Mouse (Mus musculus): ENCODE data around the gene Rasal2. TPM values are rescaled to one million over a fixed set of nuclear protein-coding genes. Genes with fewer than 3 reads are reported as not detected.
A peak's percentile ranks its signal among the peaks of the same experiment; 100 is the strongest.

Rasal2 gene
- polyA plus RNA-seq, 1 experiment from 2014 or later = 46.7 TPM

DNA sequence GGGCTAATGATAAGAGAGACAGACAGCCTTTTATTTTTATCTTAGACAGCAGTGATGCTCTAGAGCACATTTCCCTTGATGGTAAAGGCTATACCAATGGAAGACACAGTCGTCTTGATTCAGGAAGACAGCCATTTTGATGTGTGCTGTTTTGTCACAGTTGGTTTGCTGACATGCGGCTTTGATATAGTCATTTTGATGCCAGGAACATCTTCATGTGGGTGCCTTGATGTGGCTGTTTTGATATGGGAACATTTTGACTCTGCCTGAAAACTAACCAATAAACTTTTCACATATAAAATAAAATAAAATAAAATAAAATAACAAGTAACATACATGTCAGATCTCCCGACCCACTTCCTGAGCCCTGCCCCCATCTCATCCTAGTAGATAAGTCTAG is 16.0 kb upstream of the Rasal2 start:
- Histone ChIP-seq H3K36me3 (ENCODE audit: control insufficient read depth, insufficient read depth, low read length) (no peaks in the 10 kb centered on the region), H3K9ac (ENCODE audit: low read depth, low read length) (no peak overlapping the region), H3K4me2 (ENCODE audit: low read length) (no peak overlapping the region), H3K4me1 (ENCODE audit: control insufficient read depth, insufficient read depth, low read length) (no peaks in the 10 kb centered on the region), H3K4me3 (ENCODE audit: low read depth, low read length) (no peak overlapping the region), H3K27me3 (ENCODE audit: control insufficient read depth, insufficient read depth, low read depth, low read length) (no peaks in the 10 kb centered on the region), H3K9me3 (replicated peaks; ENCODE audit: control insufficient read depth, low read length, poor library complexity, severe bottlenecking) (no peaks in the 10 kb centered on the region), H3K27ac (ENCODE audit: low read length) (no peak overlapping the region)
- no peak for ATAC-seq
- WGBS = 92% methylated on average over 3 of the region's 3 CpGs

DNA sequence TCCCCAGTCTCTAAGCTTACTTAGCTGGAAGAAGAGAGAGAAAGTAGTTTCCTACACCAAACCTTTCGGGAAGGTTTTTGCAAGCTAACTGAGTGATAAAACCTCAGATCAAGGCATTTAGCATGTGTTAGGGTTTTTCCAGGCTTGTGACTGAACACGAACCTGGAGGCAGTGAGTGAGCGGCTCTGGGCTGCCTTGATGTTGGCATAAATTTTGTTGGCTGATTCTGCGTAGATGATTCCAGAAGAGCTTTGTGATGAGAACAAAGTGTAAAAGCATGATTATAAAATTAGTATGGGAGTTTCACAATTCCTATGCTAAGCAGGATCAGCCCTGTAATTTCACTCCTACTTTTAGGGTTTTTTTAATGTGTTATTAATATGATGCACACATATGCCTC is 15.2 kb upstream of the Rasal2 start:
- Histone ChIP-seq H3K4me2 (ENCODE audit: low read length) (no peak overlapping the region), H3K4me1 (ENCODE audit: control insufficient read depth, insufficient read depth, low read length) (no peaks in the 10 kb centered on the region), H3K4me3 (ENCODE audit: low read depth, low read length) (no peak overlapping the region), H3K27ac (ENCODE audit: low read length) (no peak overlapping the region), H3K27me3 (ENCODE audit: control insufficient read depth, insufficient read depth, low read depth, low read length) (no peaks in the 10 kb centered on the region), H3K36me3 (ENCODE audit: control insufficient read depth, insufficient read depth, low read length) (no peaks in the 10 kb centered on the region), H3K9ac (ENCODE audit: low read depth, low read length) (no peak overlapping the region), H3K9me3 (replicated peaks; ENCODE audit: control insufficient read depth, low read length, poor library complexity, severe bottlenecking) (no peaks in the 10 kb centered on the region)
- no peak for ATAC-seq
- WGBS = 96% methylated on average over 4 of the region's 4 CpGs

DNA sequence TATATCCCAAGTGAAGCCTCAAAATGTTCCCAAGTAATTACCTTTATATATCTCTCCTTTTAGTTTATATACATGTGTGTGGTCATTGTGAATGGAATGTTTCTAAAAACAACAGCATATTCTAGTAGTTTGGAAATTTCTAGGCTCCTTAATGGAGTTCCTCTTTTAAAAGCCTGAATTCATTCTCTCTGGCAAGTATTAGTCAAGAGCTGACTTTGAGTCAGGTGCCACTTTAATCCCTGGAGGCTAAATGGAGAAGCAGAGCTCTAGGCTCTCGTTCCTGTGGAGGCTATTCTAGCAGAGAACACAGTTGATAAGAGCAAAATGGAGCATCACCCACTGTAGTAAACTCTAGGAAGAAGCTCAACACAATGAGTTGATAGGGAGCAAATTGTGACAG is 14.5 kb upstream of the Rasal2 start:
- WGBS = 68% methylated on average over 1 of the region's 1 CpGs
- H3K4me3 ChIP-seq (ENCODE audit: low read depth, low read length) = no peak overlapping the region

DNA sequence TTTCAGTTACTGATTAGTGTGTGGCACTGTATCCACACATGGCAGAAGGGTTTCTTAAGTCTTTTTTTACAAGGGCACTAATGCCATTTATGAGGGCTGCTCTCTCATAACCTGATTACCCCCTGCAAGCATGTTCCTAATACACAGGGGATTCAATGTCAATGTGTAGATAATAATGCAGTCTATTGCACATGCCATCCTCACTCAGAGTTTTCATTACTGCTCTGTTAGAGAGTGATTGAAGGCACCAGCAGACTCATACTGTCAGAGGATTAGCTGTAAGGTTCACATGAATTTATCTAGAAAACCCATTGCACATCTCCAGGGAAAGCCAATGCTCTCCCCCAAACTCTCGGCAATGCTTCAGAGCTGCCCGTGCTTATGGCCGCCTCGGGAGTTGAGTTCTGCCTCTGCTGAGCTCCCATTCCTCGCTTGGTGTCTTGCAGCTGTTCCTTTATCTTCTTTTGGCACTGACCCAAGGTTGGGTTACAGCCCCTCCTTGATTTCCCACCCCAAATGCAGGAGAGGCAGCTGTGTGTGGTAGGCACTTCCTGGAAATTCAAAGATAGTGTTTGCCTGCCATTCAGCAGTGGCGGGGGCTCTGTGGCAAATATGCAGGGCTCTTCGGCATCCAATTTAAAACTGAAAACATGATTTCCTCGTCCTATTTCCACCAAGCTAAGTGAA is 13.5 kb upstream of the Rasal2 start:
- Histone ChIP-seq H3K9me3 (replicated peaks; ENCODE audit: control insufficient read depth, low read length, poor library complexity, severe bottlenecking) (no peaks in the 10 kb centered on the region), H3K4me1 (ENCODE audit: control insufficient read depth, insufficient read depth, low read length) (no peaks in the 10 kb centered on the region), H3K9ac (ENCODE audit: low read depth, low read length) (no peak overlapping the region), H3K36me3 (ENCODE audit: control insufficient read depth, insufficient read depth, low read length) (no peaks in the 10 kb centered on the region), H3K4me2 (ENCODE audit: low read length) (peak overlapping the region; percentile 12; the same call in 1 of the 2 replicates), H3K4me3 (ENCODE audit: low read depth, low read length) (no peak overlapping the region), H3K27me3 (ENCODE audit: control insufficient read depth, insufficient read depth, low read depth, low read length) (no peaks in the 10 kb centered on the region), H3K27ac (ENCODE audit: low read length) (no peak overlapping the region)
- peak; percentile 45; the same call in 1 of the 2 replicates for ATAC-seq
- WGBS = 26% methylated on average over 8 of the region's 8 CpGs

More for the DNA sequence above, 14.5 kb upstream of the Rasal2 start:
- H3K27ac ChIP-seq (ENCODE audit: low read length) = no peak overlapping the region
- H3K4me2 ChIP-seq (ENCODE audit: low read length) = no peak overlapping the region
- H3K9ac ChIP-seq (ENCODE audit: low read depth, low read length) = no peak overlapping the region
- no peaks in the 10 kb centered on the region for H3K4me1 ChIP-seq (ENCODE audit: control insufficient read depth, insufficient read depth, low read length)
- no peaks in the 10 kb centered on the region for H3K27me3 ChIP-seq (ENCODE audit: control insufficient read depth, insufficient read depth, low read depth, low read length)
- ATAC-seq = no peak
- H3K36me3 ChIP-seq (ENCODE audit: control insufficient read depth, insufficient read depth, low read length) = no peaks in the 10 kb centered on the region
- no peaks in the 10 kb centered on the region for H3K9me3 ChIP-seq (replicated peaks; ENCODE audit: control insufficient read depth, low read length, poor library complexity, severe bottlenecking)

DNA sequence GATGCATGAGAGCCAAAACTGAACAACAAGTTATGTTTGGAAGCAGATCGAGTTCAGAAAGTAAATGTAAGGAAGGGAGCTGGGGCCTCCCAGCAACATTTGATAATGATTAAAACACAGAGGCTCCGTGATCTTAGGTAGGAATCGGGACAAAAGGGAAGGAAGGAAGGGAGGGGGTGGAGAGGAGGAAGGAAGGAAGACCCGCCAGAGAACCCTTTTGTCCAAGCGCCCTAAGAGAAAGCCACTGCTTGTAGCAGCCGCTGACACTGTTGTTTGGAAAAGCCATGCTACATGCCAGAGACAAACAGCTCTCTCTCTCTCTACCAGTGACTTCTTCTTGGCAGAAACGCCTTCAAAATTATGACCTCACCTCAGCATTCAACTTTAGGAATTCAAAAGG is 5.5 kb upstream of the Rasal2 start:
- Histone ChIP-seq H3K4me1 (ENCODE audit: control insufficient read depth, insufficient read depth, low read length) (no peaks in the 10 kb centered on the region; the same call in 1 of the 2 replicates), H3K9ac (ENCODE audit: low read depth, low read length) (no peak overlapping the region), H3K27ac (ENCODE audit: low read length) (no peak overlapping the region), H3K9me3 (replicated peaks; ENCODE audit: control insufficient read depth, low read length, poor library complexity, severe bottlenecking) (no peaks in the 10 kb centered on the region), H3K4me3 (ENCODE audit: low read depth, low read length) (no peak overlapping the region), H3K27me3 (ENCODE audit: control insufficient read depth, insufficient read depth, low read depth, low read length) (no peaks in the 10 kb centered on the region), H3K4me2 (ENCODE audit: low read length) (no peak overlapping the region), H3K36me3 (ENCODE audit: control insufficient read depth, insufficient read depth, low read length) (peaks cover 5% of the 10 kb centered on the region; the same call in 1 of the 2 replicates)
- 52% methylated on average over 7 of the region's 7 CpGs for WGBS
- ATAC-seq = no peak

DNA sequence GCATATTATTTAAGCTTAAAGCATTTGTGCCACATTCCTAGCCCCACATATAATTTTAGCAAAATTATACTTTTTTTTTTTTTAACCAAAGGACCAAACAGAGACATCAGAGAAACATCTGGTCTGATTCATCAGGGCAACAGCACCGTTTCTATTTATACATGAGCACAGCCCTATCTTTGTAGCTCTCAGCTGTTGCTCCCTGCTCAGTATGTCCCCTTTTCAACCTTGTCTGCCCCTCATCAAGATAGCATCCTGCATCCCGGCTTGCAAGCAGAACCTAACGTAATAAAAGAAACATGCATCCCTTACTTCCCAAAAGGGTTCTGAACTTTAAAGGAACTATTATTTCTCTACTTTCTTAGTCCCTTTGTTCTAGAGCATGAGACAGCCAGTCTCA is 5.0 kb upstream of the Rasal2 start:
- Histone ChIP-seq H3K36me3 (ENCODE audit: control insufficient read depth, insufficient read depth, low read length) (peaks cover 5% of the 10 kb centered on the region; the same call in 1 of the 2 replicates), H3K9me3 (replicated peaks; ENCODE audit: control insufficient read depth, low read length, poor library complexity, severe bottlenecking) (no peaks in the 10 kb centered on the region), H3K4me3 (ENCODE audit: low read depth, low read length) (no peak overlapping the region), H3K4me1 (ENCODE audit: control insufficient read depth, insufficient read depth, low read length) (no peaks in the 10 kb centered on the region; the same call in 1 of the 2 replicates), H3K27ac (ENCODE audit: low read length) (no peak overlapping the region), H3K9ac (ENCODE audit: low read depth, low read length) (no peak overlapping the region), H3K4me2 (ENCODE audit: low read length) (no peak overlapping the region), H3K27me3 (ENCODE audit: control insufficient read depth, insufficient read depth, low read depth, low read length) (no peaks in the 10 kb centered on the region)
- 61% methylated on average over 3 of the region's 3 CpGs for WGBS
- ATAC-seq = no peak

DNA sequence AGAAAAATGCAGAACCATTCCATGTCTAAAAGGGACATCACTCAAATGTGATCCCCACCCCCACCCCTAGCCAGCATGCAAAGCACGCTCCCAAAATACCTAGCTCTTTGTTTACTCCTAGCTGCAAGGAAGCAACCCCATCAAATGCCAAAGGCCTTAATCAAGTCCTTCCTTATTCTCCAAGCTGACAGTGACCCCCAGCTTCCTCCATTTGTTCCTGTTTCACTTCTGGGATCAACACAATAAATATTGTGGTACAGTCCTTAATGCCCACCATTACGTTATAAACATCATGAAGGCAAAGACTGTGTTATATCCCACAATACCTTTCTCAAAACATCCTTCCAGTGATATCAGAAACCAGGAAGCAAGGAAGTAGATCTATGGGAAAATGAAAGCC is 4.2 kb upstream of the Rasal2 start:
- no peak for ATAC-seq
- no peak overlapping the region for H3K4me3 ChIP-seq (ENCODE audit: low read depth, low read length)
- no peaks in the 10 kb centered on the region for H3K9me3 ChIP-seq (replicated peaks; ENCODE audit: control insufficient read depth, low read length, poor library complexity, severe bottlenecking)
- no peak overlapping the region for H3K27ac ChIP-seq (ENCODE audit: low read length)
- no peaks in the 10 kb centered on the region for H3K27me3 ChIP-seq (ENCODE audit: control insufficient read depth, insufficient read depth, low read depth, low read length)
- no peaks in the 10 kb centered on the region; the same call in 1 of the 2 replicates for H3K4me1 ChIP-seq (ENCODE audit: control insufficient read depth, insufficient read depth, low read length)
- no peak overlapping the region for H3K9ac ChIP-seq (ENCODE audit: low read depth, low read length)
- no peak overlapping the region for H3K4me2 ChIP-seq (ENCODE audit: low read length)
- H3K36me3 ChIP-seq (ENCODE audit: control insufficient read depth, insufficient read depth, low read length) = peaks cover 5% of the 10 kb centered on the region; the same call in 1 of the 2 replicates
- WGBS = 92% methylated on average over 2 of the region's 2 CpGs

DNA sequence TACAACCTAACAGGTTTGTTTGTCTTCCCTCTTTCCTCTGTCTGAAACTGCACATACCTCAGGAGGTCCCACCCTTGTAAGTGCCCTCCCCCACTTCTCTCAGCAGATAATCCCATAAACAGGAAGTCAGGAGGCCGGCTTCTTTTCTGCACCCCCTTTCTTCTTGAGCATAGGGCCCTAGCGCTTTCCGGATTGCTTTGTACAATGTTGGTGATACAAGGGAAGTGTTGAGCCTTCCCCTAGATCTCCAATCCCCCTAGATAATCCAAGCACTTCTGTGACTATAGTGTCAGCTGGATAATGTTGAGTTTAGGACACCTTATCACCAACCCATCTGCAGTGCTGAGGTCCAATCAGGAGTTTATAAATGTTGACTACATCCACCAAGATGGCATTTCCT is 3.4 kb upstream of the Rasal2 start:
- peaks cover 5% of the 10 kb centered on the region for H3K4me1 ChIP-seq (ENCODE audit: control insufficient read depth, insufficient read depth, low read length)
- no peak overlapping the region for H3K4me2 ChIP-seq (ENCODE audit: low read length)
- WGBS = 78% methylated on average over 3 of the region's 3 CpGs
- peaks cover 5% of the 10 kb centered on the region; the same call in 1 of the 2 replicates for H3K36me3 ChIP-seq (ENCODE audit: control insufficient read depth, insufficient read depth, low read length)
- H3K9me3 ChIP-seq (replicated peaks; ENCODE audit: control insufficient read depth, low read length, poor library complexity, severe bottlenecking) = no peaks in the 10 kb centered on the region
- H3K27ac ChIP-seq (ENCODE audit: low read length) = no peak overlapping the region
- no peaks in the 10 kb centered on the region for H3K27me3 ChIP-seq (ENCODE audit: control insufficient read depth, insufficient read depth, low read depth, low read length)
- no peak overlapping the region for H3K4me3 ChIP-seq (ENCODE audit: low read depth, low read length)
- ATAC-seq = no peak
- H3K9ac ChIP-seq (ENCODE audit: low read depth, low read length) = no peak overlapping the region

DNA sequence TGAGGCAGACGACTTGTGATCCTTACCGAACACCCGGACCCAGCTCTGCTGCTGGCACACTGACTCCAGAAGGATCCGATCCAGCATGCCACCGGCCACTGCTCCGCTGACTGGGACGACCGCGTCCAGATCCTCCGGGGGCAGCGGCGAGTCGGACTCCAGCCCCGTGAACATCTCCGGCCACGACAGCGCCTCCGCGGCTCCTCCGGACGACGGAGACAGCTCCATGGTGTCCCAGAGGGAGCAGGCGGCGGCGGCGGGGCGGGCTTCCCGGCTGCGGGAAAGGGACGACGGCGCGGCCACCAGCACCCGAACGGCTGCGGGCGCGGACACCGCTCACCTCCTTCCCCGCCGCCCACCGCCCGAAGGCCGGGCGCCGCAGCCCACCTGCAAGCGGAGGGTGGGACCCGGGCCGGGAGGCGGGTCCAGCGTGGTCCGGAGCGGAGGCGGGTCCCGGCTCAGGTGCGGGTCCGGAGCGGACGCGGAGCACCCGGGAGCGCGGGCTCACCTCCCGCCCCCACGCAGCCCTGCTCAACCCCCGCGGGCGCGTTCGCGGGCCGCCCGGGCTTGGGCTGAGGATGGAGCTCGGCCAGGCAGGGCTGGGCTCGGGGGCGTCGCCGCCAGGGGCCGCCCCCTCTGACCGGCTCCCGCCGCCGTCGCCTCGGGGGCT is 549 bp downstream of the Rasal2 start:
- ATAC-seq = peak; percentile 90
- Histone ChIP-seq H3K9me3 (replicated peaks; ENCODE audit: control insufficient read depth, low read length, poor library complexity, severe bottlenecking) (no peaks in the 10 kb centered on the region), H3K27me3 (ENCODE audit: control insufficient read depth, insufficient read depth, low read depth, low read length) (no peaks in the 10 kb centered on the region), H3K36me3 (ENCODE audit: control insufficient read depth, insufficient read depth, low read length) (no peaks in the 10 kb centered on the region), H3K9ac (ENCODE audit: low read depth, low read length) (peak overlapping the region; percentile 86), H3K4me3 (ENCODE audit: low read depth, low read length) (peak overlapping the region; percentile 93), H3K4me1 (ENCODE audit: control insufficient read depth, insufficient read depth, low read length) (peaks cover 17% of the 10 kb centered on the region), H3K4me2 (ENCODE audit: low read length) (peak overlapping the region; percentile 61), H3K27ac (ENCODE audit: low read length) (peak overlapping the region; percentile 98)
- WGBS = under 1% methylated on average over 73 of the region's 85 CpGs

All from midbrain, embryonic 16.5 days (tissue).